In genomic region chr17:65942394-65942793, GRCm38 (mm10) we compare ENCODE assay signal across 16 mouse cellular contexts. TPM values are rescaled to one million over a fixed set of nuclear protein-coding genes. Genes with fewer than 3 reads are reported as not detected.
DNase-seq lines count a peak whose midpoint lies in the region; ATAC-seq and TF ChIP-seq lines count a peak whose summit lies in the region.
"Had no signal": no experiment of that assay in that cellular context is flagged by ENCODE, and none has a peak within 500 bp of the region (broad histone marks: within the 10 kb centered on the region; RNA-seq: fewer than 3 reads in every experiment).

No protein-coding gene starts in this region.

- ATAC-seq in lung, embryonic 14.5 days (ENCODE audit: insufficient read depth), result peak; percentile 64
- ATAC-seq in stomach, embryonic 14.5 days (ENCODE audit: insufficient number of reproducible peaks, insufficient read depth, low FRiP score, low read depth), result peak; percentile 51; the same call in 1 of the 2 replicates
- ATAC-seq in forebrain, embryonic 11.5 days (replicated peaks; ENCODE audit: low FRiP score), result no peak
- ATAC-seq: midbrain, embryonic 15.5 days had no signal

- H3K4me3 ChIP-seq in lung, embryonic 14.5 days (ENCODE audit: low read depth, low read length), result no peak overlapping the region
- H3K4me3 ChIP-seq in stomach, embryonic 14.5 days (ENCODE audit: low read depth, low read length), result no peak overlapping the region
- no peak overlapping the region for H3K4me3 ChIP-seq in heart, embryonic 10.5 days
- no peak overlapping the region for H3K4me3 ChIP-seq in forebrain, embryonic 11.5 days (ENCODE audit: low read depth, low read length)
- H3K4me3 ChIP-seq: embryonic facial prominence, embryonic 10.5 days; erythroblast, embryonic 14.5 days; heart, embryonic 15.5 days; midbrain, embryonic 15.5 days had no signal

- no peak for TF ChIP-seq CTCF in lung, embryonic 14.5 days (IDR thresholded peaks at IDR 0.05; ENCODE audit: low read depth)

- H3K9me3 ChIP-seq in lung, embryonic 14.5 days (ENCODE audit: low read depth, low read length), result no peaks in the 10 kb centered on the region
- no peaks in the 10 kb centered on the region for H3K9me3 ChIP-seq in stomach, embryonic 14.5 days (ENCODE audit: control insufficient read depth, low read depth, low read length)
- H3K9me3 ChIP-seq in heart, embryonic 10.5 days, result no peaks in the 10 kb centered on the region
- H3K9me3 ChIP-seq in forebrain, embryonic 11.5 days (ENCODE audit: control insufficient read depth, low read length), result no peaks in the 10 kb centered on the region
- H3K9me3 ChIP-seq: embryonic facial prominence, embryonic 10.5 days; heart, embryonic 15.5 days; midbrain, embryonic 15.5 days had no signal

- H3K4me2 ChIP-seq in lung, embryonic 14.5 days, result no peak overlapping the region
- H3K4me2 ChIP-seq in stomach, embryonic 14.5 days (replicated peaks; ENCODE audit: low read depth, low read length), result no peak overlapping the region
- H3K4me2 ChIP-seq in forebrain, embryonic 11.5 days (ENCODE audit: low read depth, low read length, severe bottlenecking), result no peak overlapping the region
- H3K4me2 ChIP-seq: heart, embryonic 15.5 days; midbrain, embryonic 15.5 days had no signal

- H3K27ac ChIP-seq in lung, embryonic 14.5 days (ENCODE audit: low read depth), result no peak overlapping the region; the same call in 1 of the 2 replicates
- H3K27ac ChIP-seq in stomach, embryonic 14.5 days (ENCODE audit: low read length), result no peak overlapping the region
- no peak overlapping the region for H3K27ac ChIP-seq in heart, embryonic 10.5 days
- no peak overlapping the region for H3K27ac ChIP-seq in forebrain, embryonic 11.5 days (ENCODE audit: low read depth, low read length)
- H3K27ac ChIP-seq: embryonic facial prominence, embryonic 10.5 days; heart, embryonic 15.5 days; macrophage; midbrain, embryonic 15.5 days had no signal

- no peak overlapping the region for H3K9ac ChIP-seq in lung, embryonic 14.5 days
- H3K9ac ChIP-seq in stomach, embryonic 14.5 days (replicated peaks; ENCODE audit: low read depth, low read length), result no peak overlapping the region
- no peak overlapping the region for H3K9ac ChIP-seq in forebrain, embryonic 11.5 days (ENCODE audit: low read length)
- H3K9ac ChIP-seq: heart, embryonic 15.5 days; midbrain, embryonic 15.5 days had no signal

- peak; percentile 64 for DNase-seq in lung, embryonic 14.5 days
- DNase-seq in lung, postnatal 14 days, result no peak
- DNase-seq in kidney, adult 18-20 months, result peak; percentile 37
- peak; percentile 65 for DNase-seq in kidney, postnatal 14 days
- no peak for DNase-seq in cerebellum, postnatal 10 days
- no peak for DNase-seq in heart, embryonic 10.5 days (ENCODE audit: low spot score)
- DNase-seq in forebrain, embryonic 11.5 days (ENCODE audit: low spot score), result no peak
- DNase-seq: B cell, adult 2 months; cerebellum, postnatal 25 days; right cerebral cortex, postnatal 25 days had no signal

- H3K27me3 ChIP-seq in lung, embryonic 14.5 days (ENCODE audit: insufficient read depth, low read length), result no peaks in the 10 kb centered on the region
- no peaks in the 10 kb centered on the region for H3K27me3 ChIP-seq in stomach, embryonic 14.5 days (ENCODE audit: control insufficient read depth, insufficient read depth, low read length)
- no peaks in the 10 kb centered on the region for H3K27me3 ChIP-seq in heart, embryonic 10.5 days (ENCODE audit: insufficient read depth, poor library complexity, severe bottlenecking)
- H3K27me3 ChIP-seq in forebrain, embryonic 11.5 days (ENCODE audit: control insufficient read depth, insufficient read depth, low read length), result no peaks in the 10 kb centered on the region
- H3K27me3 ChIP-seq: heart, embryonic 15.5 days; midbrain, embryonic 15.5 days had no signal

- peaks cover 8% of the 10 kb centered on the region; the same call in 1 of the 2 replicates for H3K4me1 ChIP-seq in lung, embryonic 14.5 days (ENCODE audit: insufficient read depth)
- H3K4me1 ChIP-seq in stomach, embryonic 14.5 days (ENCODE audit: control insufficient read depth, insufficient read depth, low read length), result peaks cover 31% of the 10 kb centered on the region
- H3K4me1 ChIP-seq in heart, embryonic 10.5 days, result peaks cover 28% of the 10 kb centered on the region
- H3K4me1 ChIP-seq in forebrain, embryonic 11.5 days (replicated peaks; ENCODE audit: control insufficient read depth, insufficient read depth, low read length), result no peaks in the 10 kb centered on the region; the same call in 1 of the 2 replicates
- H3K4me1 ChIP-seq: embryonic facial prominence, embryonic 10.5 days had no signal

- 24% methylated on average over 4 of the region's 4 CpGs for WGBS in lung, embryonic 14.5 days
- WGBS in stomach, embryonic 14.5 days, result 39% methylated on average over 4 of the region's 4 CpGs
- WGBS in heart, embryonic 10.5 days, result 73% methylated on average over 4 of the region's 4 CpGs
- 93% methylated on average over 4 of the region's 4 CpGs for WGBS in forebrain, embryonic 11.5 days

- peaks cover 18% of the 10 kb centered on the region for H3K36me3 ChIP-seq in lung, embryonic 14.5 days (ENCODE audit: insufficient read depth)
- no peaks in the 10 kb centered on the region; the same call in 1 of the 2 replicates for H3K36me3 ChIP-seq in stomach, embryonic 14.5 days (ENCODE audit: control insufficient read depth, insufficient read depth, low read length)
- H3K36me3 ChIP-seq in heart, embryonic 10.5 days, result peaks cover 26% of the 10 kb centered on the region
- peaks cover 2% of the 10 kb centered on the region; the same call in 1 of the 2 replicates for H3K36me3 ChIP-seq in forebrain, embryonic 11.5 days (ENCODE audit: control insufficient read depth, insufficient read depth, low read length)

RNA-seq across cellular contexts. Expression of gene Twsg1, which starts 8.6 kb away (rescaled TPM):
- polyA plus RNA-seq in lung, embryonic 14.5 days (2014; fragmentation: Nextera tagmentation; extraction: Ambion mirVana), result 142 and 143 TPM in 2 replicates
- 158 and 159 TPM in 2 replicates for polyA plus RNA-seq in stomach, embryonic 14.5 days (2014; fragmentation: Nextera tagmentation; extraction: Ambion mirVana)
- polyA plus RNA-seq in heart, embryonic 10.5 days (2016; fragmentation: Nextera tagmentation; extraction: Ambion mirVana), result 74.4 and 79.4 TPM in 2 replicates
- polyA plus RNA-seq in forebrain, embryonic 11.5 days (2014; fragmentation: Nextera tagmentation; extraction: Ambion mirVana), result 107 and 115 TPM in 2 replicates

RNA-seq across cellular contexts. Expression of gene Ralbp1, which starts 56.8 kb away (rescaled TPM):
- 61.4 and 65.8 TPM in 2 replicates for polyA plus RNA-seq in lung, embryonic 14.5 days (2014; fragmentation: Nextera tagmentation; extraction: Ambion mirVana)
- 77.4 and 97.3 TPM in 2 replicates for polyA plus RNA-seq in stomach, embryonic 14.5 days (2014; fragmentation: Nextera tagmentation; extraction: Ambion mirVana)
- 46.1 and 52.1 TPM in 2 replicates for polyA plus RNA-seq in heart, embryonic 10.5 days (2016; fragmentation: Nextera tagmentation; extraction: Ambion mirVana)
- polyA plus RNA-seq in forebrain, embryonic 11.5 days (2014; fragmentation: Nextera tagmentation; extraction: Ambion mirVana), result 35.4 and 45.2 TPM in 2 replicates

Comparison
In these comparisons a context has a peak if more than half of its experiments do, and no peak if none do; other contexts are left out.
1. DNase-seq: peak in lung, embryonic 14.5 days (single experiment), kidney, adult 18-20 months (single experiment) and kidney, postnatal 14 days (single experiment); none in lung, postnatal 14 days (single experiment), cerebellum, postnatal 10 days (0 of 2), heart, embryonic 10.5 days (single experiment) and forebrain, embryonic 11.5 days (single experiment).